Mouse (Mus musculus) spleen, postnatal 14 days (tissue): ENCODE data around the gene Gm45808.
"Not testable (repeated sequence)": the region's sequence is repeated elsewhere in the genome, so short reads cannot be mapped to it uniquely, and the experiment has no call there.

Experiments used
- DNase-seq, 2 experiments: peaks; one replicate each; pipeline ENCODE4 v3.0.0; 2021 to 2022; ENCODE audit warnings: low spot score in 2 of 2

Gene Gm45808

GRCm38 (mm10) chr7:45467090-45467670 is 19.4 kb downstream of the Gm45808 start:
- no peak for DNase-seq

- DNase-seq: peak; percentile 86 to 92
Measured at GRCm38 (mm10) chr7:45466283-45467089, 20.1 kb downstream of the Gm45808 start, which contains the start of gene Bax. TSS of gene Bax (minus strand) at chr7:45466898.

GRCm38 (mm10) chr7:45465549-45465948 is 21.1 kb downstream of the Gm45808 start:
- no peak for DNase-seq

- no peak for DNase-seq
Measured at GRCm38 (mm10) chr7:45465112-45465511, 21.5 kb downstream of the Gm45808 start.

GRCm38 (mm10) chr7:45463987-45464778 is 22.4 kb downstream of the Gm45808 start:
- DNase-seq: no peak

- DNase-seq: not testable (repeated sequence)
Measured at GRCm38 (mm10) chr7:45462868-45463267, 23.7 kb downstream of the Gm45808 start.

- no peak for DNase-seq
Measured at GRCm38 (mm10) chr7:45462325-45462724, 24.3 kb downstream of the Gm45808 start.

- no peak for DNase-seq
Measured at GRCm38 (mm10) chr7:45461781-45462180, 24.8 kb downstream of the Gm45808 start.

GRCm38 (mm10) chr7:45461326-45461725 is 25.3 kb downstream of the Gm45808 start:
- no peak for DNase-seq

GRCm38 (mm10) chr7:45460860-45461314 is 25.7 kb downstream of the Gm45808 start:
- DNase-seq: peak; percentile 71 to 72

- DNase-seq: no peak
Measured at GRCm38 (mm10) chr7:45460377-45460776, 26.2 kb downstream of the Gm45808 start.

- peak; percentile 90 to 91 for DNase-seq
Measured at GRCm38 (mm10) chr7:45459564-45460140, 27.0 kb downstream of the Gm45808 start, which contains the start of gene Ftl1. TSS of gene Ftl1 (minus strand) at chr7:45459884.

GRCm38 (mm10) chr7:45458748-45459563 is 27.7 kb downstream of the Gm45808 start:
- DNase-seq: peak; percentile 57 to 73

- DNase-seq: no peak
Measured at GRCm38 (mm10) chr7:45457204-45458060, 29.2 kb downstream of the Gm45808 start.

- DNase-seq: no peak
Measured at GRCm38 (mm10) chr7:45456721-45457203, 29.8 kb downstream of the Gm45808 start.

- no peak for DNase-seq
Measured at GRCm38 (mm10) chr7:45455932-45456696, 30.5 kb downstream of the Gm45808 start.

- DNase-seq: no peak
Measured at GRCm38 (mm10) chr7:45454971-45455370, 31.6 kb downstream of the Gm45808 start.

GRCm38 (mm10) chr7:45451344-45451982 is 35.1 kb downstream of the Gm45808 start:
- peak; percentile 72 to 88 for DNase-seq
